Mouse (Mus musculus): ENCODE data around the gene Chpf2.

DNA sequence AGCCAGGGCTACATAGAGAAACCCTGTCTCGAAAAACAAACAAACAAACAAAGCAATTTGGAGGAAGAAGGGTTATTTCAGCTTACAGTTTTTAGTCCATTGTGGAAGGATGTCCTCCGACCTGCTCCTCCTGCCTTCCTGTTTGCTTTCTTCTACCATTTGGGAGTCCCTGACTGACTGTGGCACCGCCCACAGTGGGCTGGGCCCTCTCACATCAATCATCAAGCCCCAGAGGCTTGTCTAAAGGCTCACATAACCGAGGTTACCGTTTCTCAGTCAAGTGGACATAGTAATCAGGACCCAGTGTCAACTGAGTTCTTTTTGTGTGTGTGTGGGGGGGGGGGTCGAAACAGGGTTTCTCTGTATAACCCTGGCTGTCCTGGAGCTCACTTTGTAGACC lies 51.6 kb downstream of the Chpf2 start:
- TF ChIP-seq CTCF (IDR thresholded peaks at IDR 0.05; ENCODE audit: control insufficient read depth, insufficient read depth, insufficient replicate concordance, low read depth, low read length) (no peak), POLR2A (IDR thresholded peaks at IDR 0.05; ENCODE audit: control insufficient read depth, low read depth, low read length) (no peak)
